Mouse (Mus musculus): Measurements from ENCODE around the gene Mbd3. TPM values are rescaled to one million over a fixed set of nuclear protein-coding genes. Genes with fewer than 3 reads are reported as not detected.
A peak's percentile ranks its signal among the peaks of the same experiment; 100 is the strongest.

Mbd3 gene
- total RNA-seq (2021), result 100 to 1,000 TPM; 139 to 150 TPM
- long read RNA-seq, experiment 1, transcript Mbd3-204 (7 exons, 1,566 nt), result major isoform, 50 of 164 reads
- long read RNA-seq, experiment 1, transcript Mbd3-201 (7 exons, 1,662 nt), result minor isoform, 43 of 164 reads
- long read RNA-seq, experiment 1, partial matches to known transcripts, result 49 of 164 reads
- long read RNA-seq, experiment 1, other reads (novel, unspliced or antisense), result 16 of 164 reads
- long read RNA-seq, experiment 2, transcript Mbd3-204 (7 exons, 1,566 nt), result major isoform, 29 of 116 reads
- long read RNA-seq, experiment 2, transcript Mbd3-201 (7 exons, 1,662 nt), result minor isoform, 28 of 116 reads
- long read RNA-seq, experiment 2, partial matches to known transcripts, result 42 of 116 reads
- long read RNA-seq, experiment 2, other reads (novel, unspliced or antisense), result 14 of 116 reads

DNA sequence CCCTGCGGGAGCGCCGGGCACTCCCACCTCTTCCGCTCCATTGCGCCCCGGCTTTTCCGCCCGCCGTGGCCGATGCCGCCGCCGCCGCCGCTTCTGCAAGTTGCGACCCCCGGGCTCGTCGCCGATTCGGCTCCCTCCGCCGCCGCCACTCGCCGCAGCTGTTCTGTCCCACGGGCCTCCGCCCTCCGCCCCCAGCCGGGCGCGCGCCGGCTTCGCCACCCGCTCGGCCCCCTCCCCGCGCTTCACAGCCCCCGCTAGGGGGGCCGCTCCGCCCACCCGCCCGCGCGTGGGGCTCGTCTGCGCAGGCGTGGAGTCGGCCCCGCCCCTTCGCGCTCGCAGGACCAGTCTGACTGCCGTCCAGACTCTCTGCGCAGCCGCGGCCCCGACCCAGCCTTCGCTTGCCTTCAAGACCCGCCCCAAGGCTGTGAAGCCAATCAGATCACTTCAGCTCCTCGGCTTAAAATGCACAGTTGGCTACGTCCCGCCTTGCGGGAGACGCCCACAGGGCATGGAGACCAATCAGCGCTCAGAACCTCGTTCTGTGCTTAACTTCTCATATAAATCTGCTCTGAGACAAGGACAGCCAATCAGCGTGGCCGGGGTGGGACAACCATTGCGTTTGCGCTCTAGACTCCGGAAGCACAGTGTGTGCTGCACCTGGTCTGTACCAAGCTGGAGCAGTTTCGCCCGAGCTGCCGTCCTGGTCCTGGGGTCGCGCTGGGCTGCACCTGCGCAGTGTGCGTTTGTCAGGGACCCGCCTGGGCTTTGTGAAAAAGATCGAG, at the start of gene Mbd3:
Gene Mbd3, minus strand, starts transcription at position 360 of the 782 bp plus-strand sequence.
- DNase-seq (ENCODE audit: extremely low spot score in 1 of 2, low spot score in 2 of 2), result peak; percentile 98 to 100
- peak within 1 kb of the TSS; percentile 99 for H3K27ac ChIP-seq
- TF ChIP-seq CTCF (IDR thresholded peaks at IDR 0.05), result no peak
- H3K4me3 ChIP-seq, result peak within 1 kb of the TSS; percentile 78
- intact Hi-C loops (cut with DNase I), result no loop called here

DNA sequence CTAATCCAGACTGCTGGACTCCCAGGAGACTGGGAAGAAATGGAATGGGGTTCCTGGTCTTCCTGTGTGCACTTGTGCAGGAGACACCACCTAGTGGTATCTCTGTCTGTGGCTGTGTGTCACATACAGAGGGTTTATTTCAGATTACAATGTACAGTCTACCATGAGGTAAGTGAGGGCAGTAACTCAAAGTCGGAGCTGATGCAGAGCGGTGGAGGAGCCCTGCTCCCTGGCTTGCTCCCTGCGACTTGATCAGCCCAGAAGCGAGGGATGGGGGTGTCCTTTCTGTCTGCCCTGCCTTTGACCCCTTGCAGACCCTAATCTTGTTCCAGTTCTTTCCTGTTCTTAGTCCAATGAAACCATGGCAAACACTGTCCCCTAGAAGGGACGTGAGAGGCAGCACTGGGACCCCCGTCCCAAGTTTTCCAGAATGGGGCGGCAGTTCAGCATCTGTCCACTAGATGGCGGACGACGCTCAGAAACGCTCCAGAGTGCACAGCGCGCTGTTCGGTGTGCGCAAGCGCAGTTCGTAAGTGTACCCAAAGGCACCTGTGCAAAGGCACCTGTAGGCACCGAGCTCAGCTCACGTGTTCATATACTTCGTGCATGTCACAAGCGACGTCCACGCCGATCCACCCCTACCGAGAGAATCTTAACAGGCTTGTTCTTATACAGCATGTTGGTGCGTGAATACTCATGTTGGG, 46.7 kb upstream of the Mbd3 start:
- H3K27ac ChIP-seq, result no peak overlapping the region
- DNase-seq (ENCODE audit: extremely low spot score in 1 of 2, low spot score in 2 of 2), result peak; percentile 73 to 76
- peak; percentile 97 for TF ChIP-seq CTCF (IDR thresholded peaks at IDR 0.05)
- intact Hi-C loops (cut with DNase I), result loop anchor here (1.0 to 10.0 kb wide), 3 partner anchors 63 to 239 kb away; no protein-coding TSS in a partner anchor
- 0 out of 2 replicates have a peak overlapping the region, but pooled peaks have one; percentile 5 for H3K4me3 ChIP-seq

DNA sequence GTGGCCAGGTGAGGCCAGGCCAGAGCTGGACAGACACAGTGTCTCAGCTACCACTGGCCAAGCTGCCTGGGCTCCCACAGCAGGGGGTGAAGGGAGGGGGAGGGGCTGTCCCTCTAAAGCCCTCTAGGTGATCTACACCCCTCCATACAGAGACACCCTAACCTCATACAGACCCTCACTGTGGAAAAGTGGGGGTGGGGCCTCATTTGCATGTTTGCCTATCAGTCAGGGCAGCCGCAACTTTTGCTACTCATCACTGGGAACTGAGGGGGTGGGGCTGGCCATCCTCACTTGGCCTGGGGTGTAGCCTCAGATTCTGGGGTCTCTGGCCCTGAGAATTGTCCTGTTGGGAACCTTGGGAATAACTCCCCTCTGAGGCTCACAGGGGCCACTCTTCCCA, 45.7 kb upstream of the Mbd3 start:
- H3K4me3 ChIP-seq, result no peak overlapping the region
- DNase-seq (ENCODE audit: extremely low spot score in 1 of 2, low spot score in 2 of 2), result no peak
- no peak for TF ChIP-seq CTCF (IDR thresholded peaks at IDR 0.05)
- intact Hi-C loops (cut with DNase I), result loop anchor here (10.0 kb wide), 1 partner anchor 240 kb away; no protein-coding TSS in a partner anchor
- no peak overlapping the region for H3K27ac ChIP-seq

DNA sequence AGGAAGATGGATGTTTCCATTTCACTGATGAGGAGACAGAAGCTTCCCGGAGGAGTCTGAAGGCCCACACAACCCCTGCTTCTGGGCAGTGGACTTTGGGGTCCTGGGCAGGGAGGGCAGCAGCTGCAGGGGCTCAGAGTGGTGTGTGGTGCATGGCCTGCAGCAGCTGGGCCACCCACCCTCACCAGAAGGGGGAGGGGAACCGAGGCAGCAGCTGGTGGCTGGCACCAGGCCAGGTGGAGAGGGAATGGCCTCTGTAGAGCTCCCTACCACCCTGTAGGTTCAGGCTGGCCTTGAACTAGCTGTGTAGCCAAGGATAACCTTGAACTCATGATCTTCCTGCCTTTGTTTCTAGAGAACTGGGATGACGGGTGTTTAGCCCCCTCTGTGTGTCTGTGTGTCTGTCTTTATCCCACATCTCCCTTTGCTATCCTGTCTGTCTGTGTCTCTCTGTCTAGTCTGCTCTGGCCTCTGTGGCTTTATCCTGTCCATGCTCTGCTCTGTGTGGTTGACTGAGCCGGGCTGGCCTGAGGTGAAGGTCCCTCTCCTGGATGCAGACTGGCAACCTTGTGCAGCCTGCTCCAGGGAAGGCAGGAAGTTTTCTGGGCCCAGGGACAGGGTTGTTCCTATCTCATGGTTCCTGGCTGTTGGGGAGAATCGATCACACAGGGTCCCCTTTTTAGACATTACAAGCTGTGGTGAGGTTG, 45.1 kb upstream of the Mbd3 start:
- intact Hi-C loops (cut with DNase I), result loop anchor here (10.0 kb wide), 1 partner anchor 240 kb away; no protein-coding TSS in a partner anchor
- no peak for DNase-seq (ENCODE audit: extremely low spot score in 1 of 2, low spot score in 2 of 2)
- Histone ChIP-seq H3K4me3 (no peak overlapping the region), H3K27ac (no peak overlapping the region)
- no peak for TF ChIP-seq CTCF (IDR thresholded peaks at IDR 0.05)

DNA sequence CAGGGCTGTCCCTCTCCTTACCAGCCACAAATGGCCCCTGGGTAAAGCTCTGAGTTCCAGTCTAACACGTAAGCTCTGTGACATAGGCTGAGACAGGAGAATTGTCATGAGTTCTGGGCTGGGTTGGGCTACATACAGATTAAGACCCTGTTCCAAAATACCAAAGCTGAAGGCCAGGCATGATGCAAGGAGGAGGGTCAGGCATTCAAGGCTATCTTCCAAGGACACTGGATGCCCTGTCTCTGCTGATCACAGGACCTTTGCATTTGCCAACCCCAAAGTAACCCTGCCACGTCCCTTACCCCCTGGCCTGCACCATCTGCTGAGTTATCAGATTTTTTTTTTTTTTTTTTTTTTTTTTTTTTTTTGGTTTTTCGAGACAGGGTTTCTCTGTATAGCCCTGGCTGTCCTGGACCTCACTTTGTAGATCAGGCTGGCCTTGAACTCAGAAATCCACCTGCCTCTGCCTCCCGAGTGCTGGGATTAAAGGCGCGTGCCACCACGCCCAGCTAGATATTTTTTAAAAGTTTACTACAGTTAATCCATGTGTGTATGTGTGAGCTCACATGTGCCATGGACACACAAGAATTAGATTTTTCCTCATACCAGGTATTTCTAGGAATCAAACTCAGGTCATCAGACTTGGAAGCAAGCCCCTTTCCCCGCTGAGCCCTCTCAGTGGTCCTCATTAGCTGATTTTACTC, 44.4 kb upstream of the Mbd3 start:
- intact Hi-C loops (cut with DNase I), result loop anchor here (10.0 kb wide), 1 partner anchor 241 kb away; no protein-coding TSS in a partner anchor
- Histone ChIP-seq H3K27ac (no peak overlapping the region), H3K4me3 (no peak overlapping the region)
- no peak for DNase-seq (ENCODE audit: extremely low spot score in 1 of 2, low spot score in 2 of 2)
- TF ChIP-seq CTCF (IDR thresholded peaks at IDR 0.05), result no peak

DNA sequence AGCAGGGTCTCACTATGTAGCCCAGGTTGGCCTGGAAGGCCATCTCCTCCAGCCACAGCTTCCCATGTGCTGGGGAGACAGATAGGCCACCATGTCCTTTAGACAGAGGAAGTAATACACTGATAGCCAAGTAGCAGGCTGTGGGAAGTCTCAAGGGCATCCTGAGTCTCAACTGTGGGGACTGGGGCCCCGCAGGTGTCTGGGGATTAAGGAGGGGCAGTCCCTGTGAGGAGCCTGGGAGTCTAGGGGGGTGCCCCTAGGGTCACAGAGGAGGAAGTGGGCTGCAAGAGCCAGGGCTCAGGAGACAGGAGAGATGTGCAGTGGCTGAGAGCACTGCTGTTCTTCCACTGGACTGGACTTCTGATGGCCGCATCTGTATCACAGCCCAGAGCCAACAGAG, 43.6 kb upstream of the Mbd3 start:
- no peak for DNase-seq (ENCODE audit: extremely low spot score in 1 of 2, low spot score in 2 of 2)
- Histone ChIP-seq H3K4me3 (no peak overlapping the region), H3K27ac (no peak overlapping the region)
- intact Hi-C loops (cut with DNase I), result loop anchor here (10.0 kb wide), 1 partner anchor 242 kb away; no protein-coding TSS in a partner anchor
- no peak for TF ChIP-seq CTCF (IDR thresholded peaks at IDR 0.05)

DNA sequence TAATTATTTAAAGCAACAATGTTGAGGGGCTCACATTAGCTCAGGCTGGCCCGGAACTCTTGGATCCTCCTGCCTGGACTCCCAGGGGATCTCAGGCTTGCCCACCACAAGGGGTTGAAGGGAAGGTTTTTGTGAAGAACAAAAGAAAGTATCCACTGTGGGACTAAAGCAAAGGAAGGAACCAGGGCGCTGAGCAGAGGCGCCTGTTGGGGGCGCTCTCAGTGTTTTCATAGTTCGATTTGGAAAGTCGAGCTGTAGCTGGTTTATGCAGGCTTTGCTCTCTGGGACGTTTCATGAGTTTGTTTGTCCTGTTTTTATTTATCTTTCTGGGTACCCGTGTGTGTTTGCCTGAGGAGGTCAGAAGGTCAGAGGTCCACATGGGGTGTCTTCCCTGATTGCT, 42.2 kb upstream of the Mbd3 start:
- Histone ChIP-seq H3K4me3 (no peak overlapping the region), H3K27ac (no peak overlapping the region)
- intact Hi-C loops (cut with DNase I), result loop anchor here (10.0 kb wide), 1 partner anchor 243 kb away; no protein-coding TSS in a partner anchor
- DNase-seq (ENCODE audit: extremely low spot score in 1 of 2, low spot score in 2 of 2), result no peak
- TF ChIP-seq CTCF (IDR thresholded peaks at IDR 0.05), result peak; percentile 2; the same call in 1 of the 2 replicates

DNA sequence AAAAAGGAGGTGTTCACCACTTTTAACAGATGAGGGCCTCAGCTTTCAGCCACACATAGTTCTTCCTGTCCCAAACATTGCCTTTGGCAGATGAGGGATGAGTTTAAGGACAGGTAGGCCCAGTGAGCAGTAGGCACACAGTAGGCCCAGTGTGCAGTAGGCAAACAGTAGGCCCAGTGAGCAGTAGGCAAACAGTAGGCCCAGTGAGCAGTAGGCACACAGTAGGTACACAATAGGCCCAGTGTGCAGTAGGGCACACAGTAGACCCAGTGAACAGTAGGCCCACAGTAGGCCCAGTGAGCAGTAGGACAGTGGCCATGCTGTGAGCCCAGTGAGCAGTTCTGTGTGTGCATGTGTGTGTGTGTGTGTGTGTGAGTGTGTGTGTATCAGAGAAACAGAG, 40.7 kb upstream of the Mbd3 start:
- H3K4me3 ChIP-seq, result no peak overlapping the region
- TF ChIP-seq CTCF (IDR thresholded peaks at IDR 0.05), result no peak
- intact Hi-C loops (cut with DNase I), result loop anchor here (10.0 kb wide), 1 partner anchor 245 kb away; no protein-coding TSS in a partner anchor
- DNase-seq (ENCODE audit: extremely low spot score in 1 of 2, low spot score in 2 of 2), result no peak
- no peak overlapping the region for H3K27ac ChIP-seq

DNA sequence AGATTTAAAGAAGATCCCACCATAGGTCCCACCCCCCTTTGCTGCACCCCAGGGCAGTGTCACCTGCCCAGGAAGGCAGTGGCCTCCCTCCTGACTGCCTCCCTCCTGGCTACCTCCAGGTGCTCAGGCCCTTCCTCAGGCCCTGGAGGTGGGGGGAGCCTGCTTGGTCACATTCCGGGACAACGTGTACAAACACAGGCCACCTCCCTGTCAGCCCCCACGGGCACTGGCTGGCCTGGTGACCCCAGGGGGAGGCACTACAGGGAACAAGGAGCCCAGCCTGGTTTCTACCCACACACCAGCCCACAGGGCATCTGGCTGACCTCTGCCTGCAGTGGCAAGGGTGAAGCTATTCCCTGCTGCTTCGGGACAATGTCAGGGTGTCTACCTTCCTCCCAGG, 38.6 kb upstream of the Mbd3 start:
- no peak overlapping the region for H3K27ac ChIP-seq
- no peak overlapping the region for H3K4me3 ChIP-seq
- intact Hi-C loops (cut with DNase I), result no loop called here
- DNase-seq (ENCODE audit: extremely low spot score in 1 of 2, low spot score in 2 of 2), result no peak
- TF ChIP-seq CTCF (IDR thresholded peaks at IDR 0.05), result no peak

DNA sequence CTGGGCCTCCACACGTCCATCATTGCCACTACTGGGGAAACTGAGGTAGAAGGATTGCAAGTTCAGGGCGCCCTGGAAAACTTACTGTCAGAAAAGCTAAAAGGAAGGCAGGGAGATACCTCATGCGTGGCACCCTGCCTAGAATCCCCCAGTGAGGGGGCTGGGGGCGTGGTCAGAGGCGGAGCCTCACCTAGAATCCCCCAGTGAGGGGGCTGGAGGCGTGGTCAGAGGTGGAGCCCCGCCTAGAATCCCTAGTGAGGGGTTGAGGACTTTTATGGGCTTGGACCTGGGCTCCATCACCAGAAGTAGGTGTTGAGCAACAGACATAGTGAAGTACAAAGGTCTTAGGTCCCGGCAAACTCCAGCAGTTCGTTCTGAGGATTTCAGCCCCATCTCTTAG, 36.9 kb upstream of the Mbd3 start:
- no peak for TF ChIP-seq CTCF (IDR thresholded peaks at IDR 0.05)
- intact Hi-C loops (cut with DNase I), result no loop called here
- no peak overlapping the region for H3K4me3 ChIP-seq
- DNase-seq (ENCODE audit: extremely low spot score in 1 of 2, low spot score in 2 of 2), result no peak
- H3K27ac ChIP-seq, result no peak overlapping the region

Data from left cerebral cortex, adult 2 months (tissue).